Mouse (Mus musculus): Measurements from ENCODE around the gene Cenpu. TPM values are rescaled to one million over a fixed set of nuclear protein-coding genes. Genes with fewer than 3 reads are reported as not detected.
"Not testable (repeated sequence)": the region's sequence is repeated elsewhere in the genome, so short reads cannot be mapped to it uniquely, and the experiment has no call there.

The Cenpu gene
- polyA plus RNA-seq, 1 experiment from 2014 or later, result 13.9 TPM

GRCm38 (mm10) chr8:46559428-46559827 is 7.6 kb downstream of the Cenpu start:
- no peak overlapping the region for H3K27ac ChIP-seq
- H3K9ac ChIP-seq, result no peak overlapping the region
- H3K27me3 ChIP-seq (replicated peaks), result no peaks in the 10 kb centered on the region
- no peaks in the 10 kb centered on the region for H3K36me3 ChIP-seq
- no peak for ATAC-seq
- WGBS, result 74% methylated on average over 6 of the region's 6 CpGs
- H3K4me3 ChIP-seq (replicated peaks), result no peak overlapping the region
- H3K4me1 ChIP-seq (replicated peaks), result no peaks in the 10 kb centered on the region
- H3K9me3 ChIP-seq, result no peaks in the 10 kb centered on the region
- H3K4me2 ChIP-seq (replicated peaks), result no peak overlapping the region

- Histone ChIP-seq H3K27me3 (replicated peaks) (no peaks in the 10 kb centered on the region), H3K9me3 (no peaks in the 10 kb centered on the region), H3K4me3 (replicated peaks) (no peak overlapping the region), H3K9ac (no peak overlapping the region), H3K4me2 (replicated peaks) (no peak overlapping the region), H3K27ac (no peak overlapping the region), H3K36me3 (no peaks in the 10 kb centered on the region), H3K4me1 (replicated peaks) (no peaks in the 10 kb centered on the region)
- ATAC-seq, result no peak
- 88% methylated on average over 16 of the region's 16 CpGs for WGBS
Measured at GRCm38 (mm10) chr8:46562333-46562732, 10.5 kb downstream of the Cenpu start.

DNA sequence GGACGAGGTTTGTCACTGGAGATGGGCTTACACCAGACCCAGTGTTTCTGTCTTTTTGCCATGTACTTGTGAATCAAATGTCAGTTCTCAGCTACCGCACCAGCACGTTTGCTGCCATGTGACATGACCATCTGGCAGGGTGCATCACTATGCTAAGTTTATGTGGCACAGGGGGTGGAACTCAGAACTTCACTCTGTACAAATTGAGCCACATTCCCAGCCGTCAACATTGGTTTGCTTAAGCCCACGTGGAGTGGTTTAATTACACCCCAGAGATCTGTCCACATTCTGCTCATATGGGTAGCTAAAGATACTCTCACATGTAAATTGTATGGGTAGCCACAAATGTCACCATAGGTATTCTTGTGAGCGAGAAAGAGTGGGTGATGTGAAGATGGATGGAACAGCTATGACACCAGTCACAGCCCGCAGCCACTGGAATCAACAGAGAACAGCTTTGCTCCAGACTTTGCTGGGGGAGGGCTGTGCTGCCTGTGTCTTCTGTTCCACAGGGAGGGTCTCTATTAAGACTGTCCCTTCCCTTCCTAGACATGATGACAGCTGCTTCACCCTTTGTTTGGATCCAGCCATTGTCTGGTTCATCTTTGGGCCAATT is 15.2 kb downstream of the Cenpu start:
- 88% methylated on average over 7 of the region's 7 CpGs for WGBS
- Histone ChIP-seq H3K4me3 (replicated peaks) (no peak overlapping the region), H3K9me3 (no peaks in the 10 kb centered on the region), H3K4me1 (replicated peaks) (peaks cover 9% of the 10 kb centered on the region), H3K9ac (no peak overlapping the region), H3K36me3 (0 out of 2 replicates have a peak, but pooled peaks cover 3% of the 10 kb centered on the region), H3K27ac (no peak overlapping the region), H3K27me3 (replicated peaks) (no peaks in the 10 kb centered on the region), H3K4me2 (replicated peaks) (no peak overlapping the region)
- no peak for ATAC-seq

- 0 out of 2 replicates have a peak, but pooled peaks cover 5% of the 10 kb centered on the region for H3K36me3 ChIP-seq
- H3K4me3 ChIP-seq (replicated peaks), result no peak overlapping the region
- no peaks in the 10 kb centered on the region for H3K9me3 ChIP-seq
- 84% methylated on average over 8 of the region's 8 CpGs for WGBS
- no peaks in the 10 kb centered on the region for H3K27me3 ChIP-seq (replicated peaks)
- no peak overlapping the region for H3K4me2 ChIP-seq (replicated peaks)
- ATAC-seq, result no peak
- no peak overlapping the region for H3K9ac ChIP-seq
- peaks cover 9% of the 10 kb centered on the region for H3K4me1 ChIP-seq (replicated peaks)
- no peak overlapping the region for H3K27ac ChIP-seq
Measured at GRCm38 (mm10) chr8:46567946-46568345, 16.1 kb downstream of the Cenpu start.

DNA sequence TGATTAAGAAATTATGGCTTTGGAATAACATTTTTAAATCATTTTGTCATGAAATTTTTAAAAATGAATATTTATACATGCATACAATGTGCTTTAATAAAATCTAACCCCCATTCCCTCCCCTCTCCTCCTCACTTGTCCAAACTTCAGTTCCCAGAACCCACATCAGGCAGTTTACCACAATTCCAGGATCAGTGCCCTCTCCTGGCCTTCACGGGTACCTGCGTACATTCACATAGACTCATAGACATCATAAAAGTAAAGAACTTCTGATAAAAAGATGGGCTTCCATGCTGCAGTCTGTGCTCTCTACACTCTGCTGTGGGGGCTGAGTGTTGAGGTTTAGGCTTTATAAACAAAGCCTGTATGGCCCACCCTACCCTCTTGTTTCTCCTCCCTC is 17.1 kb downstream of the Cenpu start:
- H3K9ac ChIP-seq, result no peak overlapping the region
- no peak overlapping the region for H3K27ac ChIP-seq
- H3K4me1 ChIP-seq (replicated peaks), result peaks cover 9% of the 10 kb centered on the region
- no peaks in the 10 kb centered on the region for H3K9me3 ChIP-seq
- 69% methylated on average over 2 of the region's 2 CpGs for WGBS
- H3K36me3 ChIP-seq, result 0 out of 2 replicates have a peak, but pooled peaks cover 6% of the 10 kb centered on the region
- H3K27me3 ChIP-seq (replicated peaks), result no peaks in the 10 kb centered on the region
- no peak overlapping the region for H3K4me3 ChIP-seq (replicated peaks)
- no peak for ATAC-seq
- H3K4me2 ChIP-seq (replicated peaks), result no peak overlapping the region

DNA sequence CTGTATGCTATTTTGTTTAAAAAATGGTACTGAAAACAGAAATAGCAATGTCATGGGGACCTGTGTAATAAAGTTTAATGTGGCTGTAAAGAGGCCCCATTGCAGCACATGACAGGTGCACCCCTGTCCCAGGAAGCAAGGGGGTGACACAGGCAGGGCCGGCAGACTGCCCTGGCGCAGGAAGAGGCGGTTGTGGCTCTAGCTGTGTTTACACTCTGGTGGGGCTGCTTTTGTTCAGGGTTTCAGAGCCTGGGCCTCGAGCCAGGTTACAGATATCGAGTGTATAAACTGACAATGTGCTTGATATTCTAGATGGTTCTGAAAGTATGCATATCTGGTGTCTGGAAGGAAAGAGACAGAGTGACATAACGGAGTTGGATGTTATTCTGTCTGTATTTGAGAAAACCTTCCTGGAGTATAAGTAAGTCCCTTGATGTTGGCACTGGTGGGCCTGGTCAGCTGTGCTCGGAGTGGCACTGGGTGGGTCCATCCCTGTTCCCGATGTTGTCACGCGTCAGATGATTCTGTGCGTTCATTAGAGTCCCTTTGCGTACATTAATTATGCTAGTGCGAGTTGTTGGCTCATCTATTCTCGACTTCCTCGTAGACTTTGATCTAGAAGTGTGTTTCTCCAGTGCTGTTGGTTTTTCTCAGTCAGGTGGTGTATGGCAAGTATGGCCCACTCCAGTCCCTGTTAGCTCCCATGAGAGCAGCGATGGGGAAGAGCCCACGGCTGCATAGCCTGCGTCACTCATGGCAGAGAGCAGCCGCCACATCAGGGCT is 18.0 kb downstream of the Cenpu start:
- H3K4me1 ChIP-seq (replicated peaks), result peaks cover 9% of the 10 kb centered on the region
- H3K27me3 ChIP-seq (replicated peaks), result no peaks in the 10 kb centered on the region
- 72% methylated on average over 19 of the region's 19 CpGs for WGBS
- H3K9ac ChIP-seq, result no peak overlapping the region
- H3K4me2 ChIP-seq (replicated peaks), result no peak overlapping the region
- no peaks in the 10 kb centered on the region for H3K9me3 ChIP-seq
- H3K4me3 ChIP-seq (replicated peaks), result no peak overlapping the region
- H3K36me3 ChIP-seq, result peaks cover 6% of the 10 kb centered on the region; the same call in 1 of the 2 replicates
- H3K27ac ChIP-seq, result peak overlapping the region; percentile 20
- peak; percentile 89 for ATAC-seq

GRCm38 (mm10) chr8:46570673-46571072 is 18.8 kb downstream of the Cenpu start:
- H3K27me3 ChIP-seq (replicated peaks), result no peaks in the 10 kb centered on the region
- no peaks in the 10 kb centered on the region for H3K9me3 ChIP-seq
- H3K27ac ChIP-seq, result no peak overlapping the region
- H3K36me3 ChIP-seq, result peaks cover 6% of the 10 kb centered on the region; the same call in 1 of the 2 replicates
- H3K4me3 ChIP-seq (replicated peaks), result no peak overlapping the region
- no peak overlapping the region for H3K9ac ChIP-seq
- peaks cover 9% of the 10 kb centered on the region for H3K4me1 ChIP-seq (replicated peaks)
- WGBS, result 65% methylated on average over 10 of the region's 14 CpGs
- no peak overlapping the region for H3K4me2 ChIP-seq (replicated peaks)
- ATAC-seq, result peak; percentile 41; the same call in 1 of the 2 replicates

GRCm38 (mm10) chr8:46573446-46573845 is 21.6 kb downstream of the Cenpu start:
- Histone ChIP-seq H3K4me1 (replicated peaks) (peaks cover 9% of the 10 kb centered on the region), H3K4me3 (replicated peaks) (no peak overlapping the region), H3K4me2 (replicated peaks) (no peak overlapping the region), H3K9ac (no peak overlapping the region), H3K36me3 (peaks cover 18% of the 10 kb centered on the region; the same call in 1 of the 2 replicates), H3K27ac (no peak overlapping the region), H3K9me3 (no peaks in the 10 kb centered on the region), H3K27me3 (replicated peaks) (no peaks in the 10 kb centered on the region)
- 85% methylated on average over 2 of the region's 2 CpGs for WGBS
- no peak for ATAC-seq

GRCm38 (mm10) chr8:46573964-46574363 is 22.1 kb downstream of the Cenpu start:
- no peak overlapping the region for H3K27ac ChIP-seq
- no peaks in the 10 kb centered on the region for H3K27me3 ChIP-seq (replicated peaks)
- peaks cover 21% of the 10 kb centered on the region; the same call in 1 of the 2 replicates for H3K36me3 ChIP-seq
- H3K9me3 ChIP-seq, result no peaks in the 10 kb centered on the region
- H3K4me1 ChIP-seq (replicated peaks), result peaks cover 9% of the 10 kb centered on the region
- H3K9ac ChIP-seq, result no peak overlapping the region
- WGBS, result 85% methylated on average over 2 of the region's 2 CpGs
- peak; percentile 39; the same call in 1 of the 2 replicates for ATAC-seq
- H3K4me3 ChIP-seq (replicated peaks), result no peak overlapping the region
- H3K4me2 ChIP-seq (replicated peaks), result no peak overlapping the region

DNA sequence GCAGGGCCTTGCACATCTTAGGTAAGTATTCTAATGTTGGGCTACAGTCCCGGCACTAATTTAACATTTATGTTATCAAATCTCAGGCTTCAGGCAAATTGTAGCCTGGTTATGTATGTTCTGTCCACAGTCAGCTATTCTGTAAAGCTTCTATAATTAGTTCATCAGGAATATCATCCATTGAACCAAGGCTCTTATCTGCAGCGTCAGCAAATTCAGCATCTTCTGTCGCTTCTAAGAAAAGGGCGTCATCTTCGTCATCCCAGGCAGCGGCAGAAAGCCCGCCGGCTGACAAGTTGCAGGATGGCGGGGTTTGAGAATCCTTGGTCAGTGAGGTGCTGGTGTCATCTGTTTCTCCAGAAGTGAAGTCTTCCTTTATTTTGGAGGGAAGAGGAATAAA is 27.0 kb downstream of the Cenpu start:
- H3K27me3 ChIP-seq (replicated peaks), result no peaks in the 10 kb centered on the region
- H3K9me3 ChIP-seq, result no peaks in the 10 kb centered on the region
- no peak overlapping the region for H3K27ac ChIP-seq
- no peak overlapping the region for H3K9ac ChIP-seq
- WGBS, result 93% methylated on average over 9 of the region's 9 CpGs
- H3K36me3 ChIP-seq, result peaks cover 16% of the 10 kb centered on the region; the same call in 1 of the 2 replicates
- no peak for ATAC-seq
- no peak overlapping the region for H3K4me3 ChIP-seq (replicated peaks)
- no peak overlapping the region for H3K4me2 ChIP-seq (replicated peaks)
- no peaks in the 10 kb centered on the region for H3K4me1 ChIP-seq (replicated peaks)

- H3K4me3 ChIP-seq (replicated peaks); ATAC-seq; H3K4me2 ChIP-seq (replicated peaks); H3K27ac ChIP-seq; H3K27me3 ChIP-seq (replicated peaks); H3K4me1 ChIP-seq (replicated peaks); H3K36me3 ChIP-seq; H3K9ac ChIP-seq; H3K9me3 ChIP-seq: not testable (repeated sequence)
- WGBS, result 51% methylated on average over 4 of the region's 4 CpGs
Measured at GRCm38 (mm10) chr8:46584328-46584727, 32.5 kb downstream of the Cenpu start.

DNA sequence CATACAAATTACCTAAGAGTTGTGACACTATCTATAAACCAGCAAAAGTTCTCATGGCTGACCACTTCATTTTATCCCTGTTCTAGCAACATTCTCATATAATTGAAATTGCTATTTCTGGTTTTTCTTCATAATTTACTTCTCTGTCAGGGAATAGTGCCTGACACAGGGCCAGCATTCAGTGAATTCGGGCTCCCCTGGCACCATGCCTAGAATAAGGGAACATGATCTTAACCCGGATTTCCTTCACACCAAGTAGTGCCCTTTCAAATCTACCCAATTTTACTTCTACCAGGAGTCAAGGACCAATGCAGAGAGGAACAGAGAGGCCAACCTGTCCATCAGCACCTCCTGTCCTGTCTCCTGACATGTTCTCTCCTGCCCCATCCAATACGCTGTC is 33.7 kb downstream of the Cenpu start:
- Histone ChIP-seq H3K27me3 (replicated peaks) (no peaks in the 10 kb centered on the region), H3K4me3 (replicated peaks) (no peak overlapping the region), H3K4me2 (replicated peaks) (no peak overlapping the region), H3K4me1 (replicated peaks) (no peaks in the 10 kb centered on the region), H3K9me3 (no peaks in the 10 kb centered on the region), H3K27ac (no peak overlapping the region), H3K9ac (no peak overlapping the region), H3K36me3 (no peaks in the 10 kb centered on the region)
- WGBS, result 77% methylated on average over 3 of the region's 3 CpGs
- no peak for ATAC-seq
